Mouse (Mus musculus) gastrocnemius, adult 2 months (tissue): ENCODE data around the gene Kcnk1. TPM values are rescaled to one million over a fixed set of nuclear protein-coding genes. Genes with fewer than 3 reads are reported as not detected.

Source experiments
- DNase-seq: peaks from one replicate; pipeline ENCODE4 v3.0.0; 2022
- H3K27ac ChIP-seq: fragments of 200-600 bp; 2 replicates; pipeline ENCODE4 v1.8.1; 2022; ENCODE audit warnings: mild to moderate bottlenecking
- H3K4me3 ChIP-seq: fragments of 200-600 bp; 2 replicates; pipeline ENCODE4 v1.8.1; 2022; ENCODE audit warnings: mild to moderate bottlenecking, moderate library complexity
- CTCF ChIP-seq: fragments of 200-600 bp; IDR thresholded peaks from 2 replicates; pipeline ENCODE4 v1.8.1; 2022; ENCODE audit warnings: antibody characterized with exemption, mild to moderate bottlenecking, moderate library complexity
- intact Hi-C: fragments of 180-260 bp; cut with DNase I; formaldehyde crosslinking; loops from one replicate; pipeline ENCODE4 v1.15.1; 2025
- total RNA-seq, 2 experiments: library from RNA; stranded (reverse); gene quantifications; 2 replicates each; pipeline ENCODE4 v1.2.3; 2021

Kcnk1 gene
- total RNA-seq, 2 experiments from 2014 or later: 0.17 to 0.84 TPM

GRCm38 (mm10) chr8:125975981-125976380 is 19.0 kb upstream of the Kcnk1 start:
- no peak for TF ChIP-seq CTCF
- DNase-seq: no peak
- no peak overlapping the region for H3K4me3 ChIP-seq
- intact Hi-C loops: no loop called here
- no peak overlapping the region for H3K27ac ChIP-seq

- no peak for TF ChIP-seq CTCF
- no peak for DNase-seq
- intact Hi-C loops: no loop called here
- Histone ChIP-seq H3K4me3 (no peak overlapping the region), H3K27ac (no peak overlapping the region)
Observed at GRCm38 (mm10) chr8:125980826-125981225, 14.1 kb upstream of the Kcnk1 start.

GRCm38 (mm10) chr8:125983515-125983914 is 11.5 kb upstream of the Kcnk1 start:
- intact Hi-C loops: no loop called here
- no peak for TF ChIP-seq CTCF
- no peak for DNase-seq
- Histone ChIP-seq H3K27ac (no peak overlapping the region), H3K4me3 (no peak overlapping the region)

GRCm38 (mm10) chr8:125984140-125984539 is 10.8 kb upstream of the Kcnk1 start:
- no peak for DNase-seq
- intact Hi-C loops: no loop called here
- H3K4me3 ChIP-seq: no peak overlapping the region
- no peak for TF ChIP-seq CTCF
- H3K27ac ChIP-seq: no peak overlapping the region

GRCm38 (mm10) chr8:125985364-125985763 is 9.6 kb upstream of the Kcnk1 start:
- no peak for DNase-seq
- intact Hi-C loops: no loop called here
- Histone ChIP-seq H3K4me3 (no peak overlapping the region), H3K27ac (no peak overlapping the region)
- no peak for TF ChIP-seq CTCF

GRCm38 (mm10) chr8:125986999-125987589 is 7.9 kb upstream of the Kcnk1 start:
- no peak for TF ChIP-seq CTCF
- DNase-seq: no peak
- Histone ChIP-seq H3K27ac (no peak overlapping the region), H3K4me3 (no peak overlapping the region)
- intact Hi-C loops: no loop called here

- no peak for DNase-seq
- Histone ChIP-seq H3K4me3 (no peak overlapping the region), H3K27ac (no peak overlapping the region)
- no peak for TF ChIP-seq CTCF
- intact Hi-C loops: no loop called here
Observed at GRCm38 (mm10) chr8:125987996-125988395, 7.0 kb upstream of the Kcnk1 start.

GRCm38 (mm10) chr8:125993636-125994035 is 1.3 kb upstream of the Kcnk1 start:
- Histone ChIP-seq H3K27ac (no peak overlapping the region), H3K4me3 (no peak overlapping the region)
- intact Hi-C loops: no loop called here
- no peak for DNase-seq
- TF ChIP-seq CTCF: no peak

GRCm38 (mm10) chr8:125996031-125996839 is 1.3 kb downstream of the Kcnk1 start:
- DNase-seq: no peak
- intact Hi-C loops: no loop called here
- Histone ChIP-seq H3K4me3 (peak overlapping the region; percentile 64), H3K27ac (no peak overlapping the region)
- no peak for TF ChIP-seq CTCF

- H3K27ac ChIP-seq: no peak overlapping the region
- no peak overlapping the region for H3K4me3 ChIP-seq
- TF ChIP-seq CTCF: no peak
- DNase-seq: no peak
- intact Hi-C loops: no loop called here
Observed at GRCm38 (mm10) chr8:125996980-125997379, 2.0 kb downstream of the Kcnk1 start.

- intact Hi-C loops: no loop called here
- no peak overlapping the region for H3K27ac ChIP-seq
- no peak for TF ChIP-seq CTCF
- no peak overlapping the region for H3K4me3 ChIP-seq
- DNase-seq: no peak
Observed at GRCm38 (mm10) chr8:125997550-125997949, 2.6 kb downstream of the Kcnk1 start.

GRCm38 (mm10) chr8:125999842-126000395 is 4.9 kb downstream of the Kcnk1 start:
- Histone ChIP-seq H3K27ac (no peak overlapping the region), H3K4me3 (no peak overlapping the region)
- no peak for TF ChIP-seq CTCF
- no peak for DNase-seq
- intact Hi-C loops: no loop called here

- intact Hi-C loops: no loop called here
- Histone ChIP-seq H3K4me3 (no peak overlapping the region), H3K27ac (no peak overlapping the region)
- DNase-seq: no peak
- TF ChIP-seq CTCF: no peak
Observed at GRCm38 (mm10) chr8:126003546-126003945, 8.6 kb downstream of the Kcnk1 start.

GRCm38 (mm10) chr8:126004953-126005352 is 10.0 kb downstream of the Kcnk1 start:
- intact Hi-C loops: no loop called here
- no peak for DNase-seq
- no peak overlapping the region for H3K4me3 ChIP-seq
- H3K27ac ChIP-seq: no peak overlapping the region
- TF ChIP-seq CTCF: no peak
